Mouse (Mus musculus): ENCODE data around the gene Zfp740. TPM values are rescaled to one million over a fixed set of nuclear protein-coding genes. Genes with fewer than 3 reads are reported as not detected.

Gene Zfp740
- total and polyA plus RNA-seq, 3 experiments: 16.2 to 32.8 (median 31.6) TPM

DNA sequence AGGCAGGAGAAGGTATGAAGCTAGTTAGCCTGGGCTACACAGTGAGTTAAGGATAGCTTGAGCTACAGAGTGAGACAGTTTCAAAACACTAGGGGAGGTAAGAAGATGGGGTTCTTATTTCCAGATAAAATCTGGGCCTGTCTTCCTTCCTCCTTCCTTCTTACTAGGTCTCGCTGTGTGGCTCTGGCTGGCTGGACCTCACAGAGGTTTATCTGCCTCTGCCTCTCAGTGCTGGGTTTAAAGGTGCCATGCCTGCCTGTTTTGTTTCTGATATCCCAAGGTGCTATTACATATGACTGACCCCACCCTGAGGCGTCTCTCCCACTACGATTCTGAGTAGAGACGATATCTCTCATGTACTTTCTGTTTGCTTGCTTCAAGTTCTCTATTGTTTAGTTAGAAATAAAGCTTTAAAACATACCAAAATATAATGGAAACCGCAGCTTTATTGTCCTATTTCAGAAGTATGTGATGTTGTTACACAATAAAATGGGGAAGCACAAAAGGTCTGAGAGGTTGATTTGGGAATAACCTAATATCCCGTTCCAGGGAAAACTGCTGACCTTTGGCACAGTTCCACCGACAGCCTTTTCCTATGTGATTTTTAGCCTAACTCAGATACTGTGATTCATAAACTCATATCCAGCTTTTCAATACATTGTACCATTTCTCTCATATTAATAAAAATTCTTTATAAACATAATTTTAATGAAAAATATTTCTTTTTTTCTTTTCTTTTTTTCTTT lies 26.3 kb upstream of the Zfp740 start:
- 51% methylated on average over 7 of the region's 7 CpGs for WGBS
- H3K4me1 ChIP-seq (ENCODE audit: control insufficient read depth, insufficient read depth, low read length): peaks cover 2% of the 10 kb centered on the region
- no peak for TF ChIP-seq EP300 (IDR thresholded peaks at IDR 0.05; ENCODE audit: insufficient read depth, low read depth, low read length)
- TF ChIP-seq CTCF (IDR thresholded peaks at IDR 0.05): no peak
- TF ChIP-seq POLR2A (IDR thresholded peaks at IDR 0.05; ENCODE audit: insufficient read depth, low read depth, low read length): no peak
- intact Hi-C loops (cut with DNase I): loop anchor here (5.0 kb wide), 1 partner anchor 141 kb away; no protein-coding TSS in a partner anchor
- no peak for DNase-seq
- no peak overlapping the region; the same call in 1 of the 2 replicates for H3K27ac ChIP-seq
- no peak overlapping the region for H3K4me3 ChIP-seq
- no peaks in the 10 kb centered on the region for H3K79me2 ChIP-seq (replicated peaks; ENCODE audit: control insufficient read depth, insufficient read depth, low read length)
- H3K9ac ChIP-seq (ENCODE audit: low read depth, low read length): no peak overlapping the region
- no peaks in the 10 kb centered on the region for H3K36me3 ChIP-seq (ENCODE audit: control insufficient read depth, insufficient read depth, low read length)
- no peaks in the 10 kb centered on the region for H3K27me3 ChIP-seq (ENCODE audit: control insufficient read depth, insufficient read depth, low read length)

DNA sequence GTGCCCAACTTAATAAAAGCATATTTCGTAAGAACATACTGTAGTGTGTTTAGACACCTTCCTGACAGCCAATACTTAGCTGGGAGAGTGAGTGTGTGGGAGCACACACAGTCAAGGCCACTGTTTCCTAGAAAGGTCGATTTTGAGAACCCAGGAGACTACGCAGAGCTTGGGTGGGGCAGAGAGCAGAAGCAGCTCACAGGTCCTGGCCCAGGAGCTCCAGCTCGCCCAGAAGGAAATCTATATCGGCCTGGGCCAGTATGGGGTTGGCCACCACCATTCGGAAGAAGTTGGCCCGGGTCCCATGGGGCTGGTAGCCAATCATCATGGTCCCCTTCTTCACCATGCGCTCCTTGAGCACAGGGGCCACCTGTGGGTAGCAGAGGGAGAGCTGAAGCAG lies 25.6 kb upstream of the Zfp740 start:
- H3K36me3 ChIP-seq (ENCODE audit: control insufficient read depth, insufficient read depth, low read length): no peaks in the 10 kb centered on the region
- no peaks in the 10 kb centered on the region for H3K27me3 ChIP-seq (ENCODE audit: control insufficient read depth, insufficient read depth, low read length)
- H3K4me3 ChIP-seq: no peak overlapping the region
- peaks cover 2% of the 10 kb centered on the region for H3K4me1 ChIP-seq (ENCODE audit: control insufficient read depth, insufficient read depth, low read length)
- no peaks in the 10 kb centered on the region for H3K79me2 ChIP-seq (replicated peaks; ENCODE audit: control insufficient read depth, insufficient read depth, low read length)
- WGBS: 65% methylated on average over 8 of the region's 8 CpGs
- TF ChIP-seq POLR2A (IDR thresholded peaks at IDR 0.05; ENCODE audit: insufficient read depth, low read depth, low read length): no peak
- TF ChIP-seq CTCF (IDR thresholded peaks at IDR 0.05): no peak
- TF ChIP-seq EP300 (IDR thresholded peaks at IDR 0.05; ENCODE audit: insufficient read depth, low read depth, low read length): no peak
- intact Hi-C loops (cut with DNase I): loop anchor here (5.0 kb wide), 1 partner anchor 140 kb away; no protein-coding TSS in a partner anchor
- no peak overlapping the region; the same call in 1 of the 2 replicates for H3K27ac ChIP-seq
- DNase-seq: no peak
- no peak overlapping the region for H3K9ac ChIP-seq (ENCODE audit: low read depth, low read length)

DNA sequence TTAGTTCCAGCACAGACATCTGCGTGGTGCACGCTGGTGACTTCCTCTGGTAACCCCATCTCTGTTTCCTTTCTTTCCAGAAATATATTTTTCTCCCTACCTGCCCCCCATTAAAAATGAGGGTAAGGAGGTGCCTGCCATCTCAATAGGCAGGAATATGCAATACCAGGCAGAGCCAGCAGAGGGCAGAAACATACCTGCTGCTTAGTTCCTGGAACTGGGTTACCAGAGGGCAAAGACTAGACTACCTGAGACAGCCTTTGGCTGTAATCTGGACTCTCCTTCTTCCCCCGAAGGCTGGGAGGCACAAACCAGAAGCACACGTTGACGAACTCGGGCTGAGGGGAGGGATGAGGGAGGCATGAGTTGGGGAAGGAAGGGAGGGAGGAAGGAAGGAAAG lies 24.8 kb upstream of the Zfp740 start:
- Histone ChIP-seq H3K4me3 (no peak overlapping the region), H3K27me3 (ENCODE audit: control insufficient read depth, insufficient read depth, low read length) (no peaks in the 10 kb centered on the region), H3K27ac (no peak overlapping the region), H3K36me3 (ENCODE audit: control insufficient read depth, insufficient read depth, low read length) (no peaks in the 10 kb centered on the region), H3K4me1 (ENCODE audit: control insufficient read depth, insufficient read depth, low read length) (peaks cover 2% of the 10 kb centered on the region), H3K9ac (ENCODE audit: low read depth, low read length) (no peak overlapping the region), H3K79me2 (replicated peaks; ENCODE audit: control insufficient read depth, insufficient read depth, low read length) (no peaks in the 10 kb centered on the region)
- 15% methylated on average over 6 of the region's 6 CpGs for WGBS
- peak; percentile 77; the same call in 1 of the 2 replicates for TF ChIP-seq EP300 (IDR thresholded peaks at IDR 0.05; ENCODE audit: insufficient read depth, low read depth, low read length)
- no peak; the same call in none of the 2 replicates for TF ChIP-seq CTCF (IDR thresholded peaks at IDR 0.05)
- intact Hi-C loops (cut with DNase I): loop anchor here (1.0 to 5.0 kb wide), 3 partner anchors 27 to 139 kb away; partner anchors contain the start of gene Csad
- peak; percentile 76 to 87 for DNase-seq

- 84% methylated on average over 9 of the region's 9 CpGs for WGBS
- intact Hi-C loops (cut with DNase I): loop anchor here (2.0 to 5.0 kb wide), 2 partner anchors 26 to 138 kb away; partner anchors contain the start of gene Csad
- Histone ChIP-seq H3K36me3 (ENCODE audit: control insufficient read depth, insufficient read depth, low read length) (no peaks in the 10 kb centered on the region), H3K27ac (no peak overlapping the region), H3K9ac (ENCODE audit: low read depth, low read length) (no peak overlapping the region), H3K4me1 (ENCODE audit: control insufficient read depth, insufficient read depth, low read length) (peaks cover 2% of the 10 kb centered on the region), H3K4me3 (no peak overlapping the region), H3K27me3 (ENCODE audit: control insufficient read depth, insufficient read depth, low read length) (no peaks in the 10 kb centered on the region), H3K79me2 (replicated peaks; ENCODE audit: control insufficient read depth, insufficient read depth, low read length) (no peaks in the 10 kb centered on the region)
- DNase-seq: no peak
- TF ChIP-seq EP300 (IDR thresholded peaks at IDR 0.05; ENCODE audit: insufficient read depth, low read depth, low read length) (no peak), POLR2A (IDR thresholded peaks at IDR 0.05; ENCODE audit: insufficient read depth, low read depth, low read length) (no peak), CTCF (IDR thresholded peaks at IDR 0.05) (no peak)
Measured at GRCm38 (mm10) chr15:102179106-102179505, 23.9 kb upstream of the Zfp740 start.

GRCm38 (mm10) chr15:102179924-102180323 lies 23.1 kb upstream of the Zfp740 start:
- no peaks in the 10 kb centered on the region for H3K36me3 ChIP-seq (ENCODE audit: control insufficient read depth, insufficient read depth, low read length)
- H3K79me2 ChIP-seq (replicated peaks; ENCODE audit: control insufficient read depth, insufficient read depth, low read length): no peaks in the 10 kb centered on the region
- no peak overlapping the region for H3K27ac ChIP-seq
- no peak overlapping the region for H3K4me3 ChIP-seq
- H3K9ac ChIP-seq (ENCODE audit: low read depth, low read length): no peak overlapping the region
- H3K4me1 ChIP-seq (ENCODE audit: control insufficient read depth, insufficient read depth, low read length): peaks cover 2% of the 10 kb centered on the region
- TF ChIP-seq CTCF (IDR thresholded peaks at IDR 0.05): no peak
- TF ChIP-seq POLR2A (IDR thresholded peaks at IDR 0.05; ENCODE audit: insufficient read depth, low read depth, low read length): no peak
- no peak for TF ChIP-seq EP300 (IDR thresholded peaks at IDR 0.05; ENCODE audit: insufficient read depth, low read depth, low read length)
- WGBS: 91% methylated on average over 14 of the region's 14 CpGs
- H3K27me3 ChIP-seq (ENCODE audit: control insufficient read depth, insufficient read depth, low read length): no peaks in the 10 kb centered on the region
- no peak for DNase-seq
- intact Hi-C loops (cut with DNase I): loop anchor here (2.0 to 5.0 kb wide), 2 partner anchors 25 to 137 kb away; partner anchors contain the start of gene Csad

- Histone ChIP-seq H3K79me2 (replicated peaks; ENCODE audit: control insufficient read depth, insufficient read depth, low read length) (no peaks in the 10 kb centered on the region), H3K9ac (ENCODE audit: low read depth, low read length) (no peak overlapping the region), H3K36me3 (ENCODE audit: control insufficient read depth, insufficient read depth, low read length) (no peaks in the 10 kb centered on the region), H3K27ac (no peak overlapping the region), H3K27me3 (ENCODE audit: control insufficient read depth, insufficient read depth, low read length) (no peaks in the 10 kb centered on the region), H3K4me1 (ENCODE audit: control insufficient read depth, insufficient read depth, low read length) (peaks cover 2% of the 10 kb centered on the region), H3K4me3 (no peak overlapping the region)
- intact Hi-C loops (cut with DNase I): no loop called here
- TF ChIP-seq CTCF (IDR thresholded peaks at IDR 0.05): no peak
- TF ChIP-seq EP300 (IDR thresholded peaks at IDR 0.05; ENCODE audit: insufficient read depth, low read depth, low read length): no peak
- TF ChIP-seq POLR2A (IDR thresholded peaks at IDR 0.05; ENCODE audit: insufficient read depth, low read depth, low read length): no peak
- no peak for DNase-seq
- 78% methylated on average over 3 of the region's 3 CpGs for WGBS
Measured at GRCm38 (mm10) chr15:102183076-102183475, 20.0 kb upstream of the Zfp740 start.

All from heart, adult 2 months (tissue).